Mouse (Mus musculus) thymus, adult 2 months (tissue): ENCODE data around the gene Grip1. TPM values are rescaled to one million over a fixed set of nuclear protein-coding genes. Genes with fewer than 3 reads are reported as not detected.

Experiments used
- DNase-seq: peaks from one replicate; pipeline ENCODE4 v3.0.0; 2021
- H3K27ac ChIP-seq: fragments of 200-500 bp; 2 replicates; pipeline ENCODE4 v1.5.1; 2012; ENCODE audit warnings: low read length, control low read depth; ENCODE audit not compliant: control insufficient read depth, insufficient read depth
- H3K27me3 ChIP-seq: fragments of 200-500 bp; 2 replicates; pipeline ENCODE4 v1.6.1; 2012; ENCODE audit warnings: mild to moderate bottlenecking, low read length, moderate library complexity, mixed read lengths; ENCODE audit not compliant: control insufficient read depth, insufficient read depth
- H3K36me3 ChIP-seq: fragments of 200-500 bp; 2 replicates; pipeline ENCODE4 v1.6.1; 2012; ENCODE audit warnings: mild to moderate bottlenecking, low read length, moderate library complexity; ENCODE audit not compliant: control insufficient read depth, insufficient read depth
- H3K4me1 ChIP-seq: fragments of 200-500 bp; replicated peaks from 2 replicates; pipeline ENCODE4 v1.6.1; 2012; ENCODE audit warnings: low read length; ENCODE audit not compliant: control insufficient read depth, insufficient read depth
- H3K4me3 ChIP-seq: fragments of 200-500 bp; 2 replicates; pipeline ENCODE4 v1.5.1; 2012; ENCODE audit warnings: mild to moderate bottlenecking, low read length, control low read depth, moderate library complexity; ENCODE audit not compliant: control insufficient read depth, insufficient read depth
- CTCF ChIP-seq: fragments of 200-500 bp; IDR thresholded peaks from 2 replicates; pipeline ENCODE4 v1.5.1; 2012; ENCODE audit warnings: mild to moderate bottlenecking, control low read depth, low read length, moderate library complexity, borderline replicate concordance; ENCODE audit not compliant: control insufficient read depth, poor library complexity, insufficient read depth; ENCODE audit errors: extremely low read depth
- POLR2A ChIP-seq: fragments of 200-500 bp; IDR thresholded peaks from 2 replicates; pipeline ENCODE4 v1.6.1; 2012; ENCODE audit warnings: mild to moderate bottlenecking, low read length, control low read depth, moderate library complexity; ENCODE audit not compliant: control insufficient read depth, poor library complexity, insufficient read depth; ENCODE audit errors: extremely low read depth
- WGBS: fragments of 180-500 bp; shearing (Covaris S2); methylation state at CpG from one replicate; pipeline ENCODE4 v1.1.7; 2018; 5-methylcytosine and 5-hydroxymethylcytosine counted together
- polyA plus RNA-seq: library from polyadenylated mRNA; depleted of rRNA; stranded (reverse); fragments of >200 nt; gene quantifications from 2 replicates; pipeline ENCODE4 v1.2.3, GENCODE M21; 2012

Grip1 gene
- polyA plus RNA-seq, 1 experiment: 0.47 TPM

- no peak for TF ChIP-seq CTCF
- no peak for TF ChIP-seq POLR2A
- no peaks in the 10 kb centered on the region for H3K36me3 ChIP-seq
- no peak overlapping the region for H3K4me3 ChIP-seq
- H3K4me1 ChIP-seq: no peaks in the 10 kb centered on the region
- DNase-seq: no peak
- no peak overlapping the region for H3K27ac ChIP-seq
- H3K27me3 ChIP-seq: no peaks in the 10 kb centered on the region
- WGBS: 88% methylated on average over 12 of the region's 12 CpGs
Observed at GRCm38 (mm10) chr10:119878331-119878730, 424.7 kb downstream of the Grip1 start.

GRCm38 (mm10) chr10:119884591-119884990, 431.0 kb downstream of the Grip1 start:
- Histone ChIP-seq H3K27me3 (no peaks in the 10 kb centered on the region), H3K36me3 (no peaks in the 10 kb centered on the region), H3K4me1 (no peaks in the 10 kb centered on the region), H3K4me3 (no peak overlapping the region), H3K27ac (no peak overlapping the region)
- TF ChIP-seq CTCF: no peak
- no peak for TF ChIP-seq POLR2A
- no peak for DNase-seq
- WGBS: 93% methylated on average over 9 of the region's 9 CpGs

DNA sequence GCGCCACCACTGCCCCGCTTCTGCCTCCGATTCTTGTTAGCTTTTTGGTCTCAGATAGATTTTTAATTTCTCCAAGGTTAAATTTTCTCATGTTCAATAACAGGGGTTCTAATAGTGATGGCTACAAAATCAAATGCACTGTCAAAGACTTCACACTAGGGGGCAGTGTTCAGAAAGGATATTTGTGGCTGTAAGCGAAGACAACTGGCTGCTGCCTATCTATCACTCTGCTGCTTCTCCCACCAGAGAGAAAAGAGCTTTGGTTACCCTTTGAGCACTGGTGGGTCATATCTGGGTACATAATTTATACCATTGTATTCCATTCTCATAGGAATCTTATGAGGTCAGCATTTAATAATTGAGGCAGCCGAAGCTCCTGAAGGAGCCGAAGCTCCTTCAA, 431.9 kb downstream of the Grip1 start:
- WGBS: 85% methylated on average over 6 of the region's 6 CpGs

DNA sequence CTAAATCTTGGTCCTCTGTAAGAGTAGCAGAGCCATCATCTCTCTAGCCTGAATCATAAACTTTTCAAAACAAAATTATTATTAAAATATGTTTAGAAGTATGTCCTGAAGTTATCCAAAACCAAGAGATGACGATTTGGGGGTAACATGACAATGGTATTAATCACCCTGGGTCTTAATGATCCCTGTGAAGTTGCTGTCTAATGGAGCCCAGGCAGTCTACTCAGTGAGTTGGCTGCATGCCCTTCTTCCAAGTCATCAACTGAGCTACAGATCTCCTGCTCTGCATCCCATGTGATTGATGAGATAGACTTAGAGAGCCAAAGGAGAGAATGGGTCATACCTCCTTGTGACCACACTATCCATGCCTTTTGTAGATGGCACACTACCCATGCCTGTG, 433.1 kb downstream of the Grip1 start:
- Histone ChIP-seq H3K4me1 (no peaks in the 10 kb centered on the region), H3K27ac (no peak overlapping the region), H3K36me3 (no peaks in the 10 kb centered on the region), H3K27me3 (no peaks in the 10 kb centered on the region), H3K4me3 (no peak overlapping the region)
- DNase-seq: no peak
- TF ChIP-seq POLR2A (no peak), CTCF (no peak)
- 66% methylated on average over 1 of the region's 1 CpGs for WGBS

More for the DNA sequence above, 431.9 kb downstream of the Grip1 start:
- H3K27ac ChIP-seq: no peak overlapping the region
- no peak overlapping the region for H3K4me3 ChIP-seq
- no peaks in the 10 kb centered on the region for H3K27me3 ChIP-seq
- DNase-seq: no peak
- H3K36me3 ChIP-seq: no peaks in the 10 kb centered on the region
- TF ChIP-seq CTCF (no peak), POLR2A (no peak)
- no peaks in the 10 kb centered on the region for H3K4me1 ChIP-seq

DNA sequence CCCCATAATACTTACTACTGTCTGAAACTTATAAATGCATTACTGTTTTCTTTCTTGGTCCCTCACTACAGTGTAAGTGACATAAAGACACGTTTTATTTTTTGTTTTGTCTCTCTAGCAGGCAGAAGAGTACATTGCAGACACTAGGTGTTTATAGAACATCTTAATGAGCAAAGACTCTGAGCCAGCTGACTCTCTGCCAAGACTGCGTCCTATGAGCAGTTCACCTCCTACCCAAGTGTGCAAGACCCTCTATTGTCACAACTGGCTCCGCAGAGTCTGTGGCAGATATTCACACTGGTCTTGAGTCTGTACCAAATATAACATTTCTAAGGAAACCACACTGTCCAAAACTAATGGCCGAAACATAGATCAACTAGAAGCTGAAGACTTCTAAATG, 449.1 kb downstream of the Grip1 start:
- no peak overlapping the region for H3K27ac ChIP-seq
- no peak for TF ChIP-seq POLR2A
- no peaks in the 10 kb centered on the region for H3K36me3 ChIP-seq
- no peaks in the 10 kb centered on the region for H3K4me1 ChIP-seq
- no peak for DNase-seq
- H3K4me3 ChIP-seq: no peak overlapping the region
- WGBS: 84% methylated on average over 4 of the region's 4 CpGs
- no peaks in the 10 kb centered on the region for H3K27me3 ChIP-seq

DNA sequence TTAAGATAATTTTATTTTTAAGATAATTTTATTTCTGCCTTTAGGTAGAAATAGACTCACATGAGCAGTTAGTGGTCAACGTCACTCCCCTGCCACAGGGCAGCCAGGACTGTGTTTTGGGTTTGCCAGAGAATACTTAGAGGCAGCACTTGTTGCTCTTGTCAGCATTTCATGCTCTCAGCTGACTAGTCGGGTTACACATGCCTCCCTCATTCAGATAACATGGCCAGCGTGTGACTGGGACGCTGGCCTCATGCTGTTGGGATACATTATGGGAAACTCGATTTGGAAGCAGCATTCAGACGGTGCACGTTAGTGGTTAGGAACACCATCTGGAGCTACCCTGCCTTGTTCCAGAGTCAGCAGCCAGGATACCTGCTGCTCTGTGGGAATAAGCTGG, 453.2 kb downstream of the Grip1 start:
- Histone ChIP-seq H3K27ac (no peak overlapping the region), H3K4me3 (no peak overlapping the region), H3K36me3 (no peaks in the 10 kb centered on the region), H3K4me1 (no peaks in the 10 kb centered on the region), H3K27me3 (no peaks in the 10 kb centered on the region)
- WGBS: 91% methylated on average over 7 of the region's 7 CpGs
- TF ChIP-seq POLR2A: no peak
- no peak for DNase-seq

DNA sequence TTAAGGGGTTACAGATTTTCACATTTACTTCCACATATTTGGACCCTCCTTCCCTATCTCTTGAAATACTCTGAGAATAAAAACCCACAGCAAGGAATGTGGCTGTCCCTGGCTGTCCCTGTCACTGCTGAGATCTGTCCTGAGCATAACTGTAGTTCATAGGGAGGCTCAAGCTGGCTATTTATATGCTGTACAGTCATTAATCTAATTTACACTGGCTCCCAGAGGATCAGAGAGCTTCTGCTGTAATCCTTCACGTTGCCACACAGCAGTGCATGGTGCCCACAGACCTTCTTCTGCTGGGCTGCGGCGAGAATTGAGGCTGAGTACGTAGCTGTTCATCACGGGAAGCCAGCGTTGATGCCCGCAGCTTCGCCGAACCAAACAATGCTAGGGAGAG, 464.4 kb downstream of the Grip1 start:
- TF ChIP-seq CTCF: no peak
- no peak for DNase-seq
- no peaks in the 10 kb centered on the region for H3K4me1 ChIP-seq
- no peak overlapping the region for H3K27ac ChIP-seq
- no peak overlapping the region for H3K4me3 ChIP-seq
- WGBS: 88% methylated on average over 9 of the region's 9 CpGs
- no peaks in the 10 kb centered on the region for H3K27me3 ChIP-seq
- H3K36me3 ChIP-seq: no peaks in the 10 kb centered on the region
